10 mouse cellular contexts compared by ENCODE assay signal in the genomic region with DNA sequence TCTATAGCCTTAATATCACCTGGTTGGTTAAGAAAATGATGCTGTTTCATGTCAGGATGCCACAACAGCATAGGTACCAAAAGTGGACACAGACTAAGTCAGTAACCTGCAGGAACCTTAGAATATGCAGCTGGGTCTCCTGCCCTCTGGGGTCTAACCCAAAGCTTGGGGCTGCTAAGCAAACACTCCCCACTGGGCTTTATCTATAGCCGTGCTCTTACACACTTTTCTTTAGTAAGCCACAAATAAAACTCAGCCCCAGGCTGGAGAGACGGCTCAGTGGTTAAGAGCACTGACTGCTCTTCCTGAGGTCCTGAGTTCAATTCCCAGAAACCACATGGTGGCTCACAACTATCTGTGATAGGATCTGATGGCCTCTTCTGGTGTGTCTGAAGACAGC.
"Had no signal": no experiment of that assay in that cellular context is flagged by ENCODE, and none has a peak within 500 bp of the region (broad histone marks: within the 10 kb centered on the region; RNA-seq: fewer than 3 reads in every experiment).

No protein-coding gene starts in this region.

- ATAC-seq: intestine, embryonic 15.5 days had no signal

- H3K36me3 ChIP-seq: intestine, embryonic 15.5 days had no signal

- H3K27me3 ChIP-seq: intestine, embryonic 15.5 days; lung, embryonic 15.5 days had no signal

- H3K9me3 ChIP-seq: intestine, embryonic 15.5 days; limb, embryonic 10.5 days; lung, embryonic 15.5 days had no signal

- H3K27ac ChIP-seq: stomach, postnatal 0 days had no signal

- DNase-seq: kidney, adult 18-20 months; kidney, postnatal 10 days; kidney, postnatal 4 days; lung, postnatal 14 days; right cerebral cortex, adult 18-20 months; right cerebral cortex, postnatal 25 days had no signal
